Mouse (Mus musculus) forebrain, embryonic 11.5 days (tissue): ENCODE results near the gene Chst14. TPM values are rescaled to one million over a fixed set of nuclear protein-coding genes. Genes with fewer than 3 reads are reported as not detected.

Source experiments
- ATAC-seq: fragments of 200-750 bp; cut with Nextera tagmentation; replicated peaks from 2 replicates; pipeline ENCODE4 v1.8.0; 2017; ENCODE audit warnings: moderate TSS enrichment; ENCODE audit not compliant: low FRiP score
- DNase-seq: peaks from one replicate; pipeline ENCODE4 v3.0.0-alpha.2; 2017; ENCODE audit warnings: low spot score
- H3K27ac ChIP-seq: fragments of 300-500 bp; sonication (generic); 2 replicates; pipeline ENCODE4 v1.5.1; 2014; ENCODE audit warnings: low read depth, low read length
- H3K27me3 ChIP-seq: fragments of 300-500 bp; sonication (generic); 2 replicates; pipeline ENCODE4 v1.6.1; 2014; ENCODE audit warnings: mild to moderate bottlenecking, low read length, mixed read lengths; ENCODE audit not compliant: control insufficient read depth, insufficient read depth
- H3K36me3 ChIP-seq: fragments of 300-500 bp; sonication (generic); 2 replicates; pipeline ENCODE4 v1.6.1; 2014; ENCODE audit warnings: mild to moderate bottlenecking, low read length, moderate library complexity, mixed read lengths; ENCODE audit not compliant: control insufficient read depth, insufficient read depth
- H3K4me1 ChIP-seq: fragments of 300-500 bp; sonication (generic); replicated peaks from 2 replicates; pipeline ENCODE4 v1.6.1; 2014; ENCODE audit warnings: low read length, mixed read lengths; ENCODE audit not compliant: control insufficient read depth, insufficient read depth
- H3K4me2 ChIP-seq: fragments of 300-500 bp; sonication (generic); 2 replicates; pipeline ENCODE4 v1.6.1; 2014; ENCODE audit warnings: low read depth, mild to moderate bottlenecking, low read length, moderate library complexity, mixed read lengths; ENCODE audit not compliant: severe bottlenecking
- H3K4me3 ChIP-seq: fragments of 300-500 bp; sonication (generic); 2 replicates; pipeline ENCODE4 v1.5.1; 2014; ENCODE audit warnings: low read depth, low read length
- H3K9ac ChIP-seq: fragments of 300-500 bp; sonication (generic); 2 replicates; pipeline ENCODE4 v1.6.1; 2014; ENCODE audit warnings: low read length
- H3K9me3 ChIP-seq: fragments of 300-500 bp; sonication (generic); 2 replicates; pipeline ENCODE4 v1.6.1; 2016; ENCODE audit warnings: low read length, mixed read lengths; ENCODE audit not compliant: control insufficient read depth
- WGBS: fragments of 180-500 bp; shearing (Covaris S2); extraction: QIAGEN DNeasy Blood & Tissue Kit; methylation state at CpG from one replicate; pipeline ENCODE4 v1.1.7; 2014; 5-methylcytosine and 5-hydroxymethylcytosine counted together
- polyA plus RNA-seq: library from polyadenylated mRNA; unstranded; fragments of >200 nt; fragmentation: Nextera tagmentation; extraction: Ambion mirVana; gene quantifications from 2 replicates; pipeline ENCODE4 v1.2.1, GENCODE M21; 2014

Chst14 gene
- polyA plus RNA-seq, 1 experiment from 2014 or later = 15.7 TPM

DNA sequence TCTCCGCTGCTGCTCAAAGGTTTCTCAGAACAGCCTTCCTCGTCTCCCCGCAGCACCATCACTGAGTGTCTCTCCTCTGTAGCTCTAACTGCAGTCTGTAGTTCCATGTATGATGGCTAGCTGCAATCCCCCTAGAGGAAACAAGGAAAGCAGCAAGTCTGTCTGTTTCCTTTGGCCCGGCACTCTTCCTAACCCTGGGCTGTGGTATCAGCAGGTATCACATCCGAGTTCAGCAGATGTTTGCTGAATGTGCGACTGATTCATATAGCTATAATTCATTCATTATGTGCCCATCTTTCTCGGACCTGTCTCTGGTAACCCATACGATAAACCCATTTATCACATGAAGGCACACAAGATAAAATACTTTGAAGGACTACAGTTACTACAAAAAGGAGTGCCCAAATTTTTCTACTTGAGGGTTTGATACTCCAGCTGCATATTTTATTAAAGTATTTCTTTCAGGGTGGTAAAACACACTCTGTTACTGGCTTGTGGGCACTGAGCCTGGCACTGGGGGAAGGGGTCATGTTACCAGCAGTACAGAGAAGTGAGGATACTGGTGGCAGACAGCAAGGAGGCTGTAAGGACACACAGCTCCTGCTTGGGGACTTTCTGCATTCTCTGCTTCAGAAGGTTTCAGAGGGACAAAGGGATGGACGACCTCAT is 36.8 kb downstream of the Chst14 start:
- ATAC-seq = no peak
- Histone ChIP-seq H3K36me3 (no peaks in the 10 kb centered on the region), H3K4me2 (no peak overlapping the region), H3K9me3 (no peaks in the 10 kb centered on the region), H3K4me1 (no peaks in the 10 kb centered on the region), H3K4me3 (no peak overlapping the region), H3K27ac (no peak overlapping the region), H3K27me3 (no peaks in the 10 kb centered on the region), H3K9ac (no peak overlapping the region)
- no peak for DNase-seq
- WGBS = 70% methylated on average over 9 of the region's 9 CpGs

DNA sequence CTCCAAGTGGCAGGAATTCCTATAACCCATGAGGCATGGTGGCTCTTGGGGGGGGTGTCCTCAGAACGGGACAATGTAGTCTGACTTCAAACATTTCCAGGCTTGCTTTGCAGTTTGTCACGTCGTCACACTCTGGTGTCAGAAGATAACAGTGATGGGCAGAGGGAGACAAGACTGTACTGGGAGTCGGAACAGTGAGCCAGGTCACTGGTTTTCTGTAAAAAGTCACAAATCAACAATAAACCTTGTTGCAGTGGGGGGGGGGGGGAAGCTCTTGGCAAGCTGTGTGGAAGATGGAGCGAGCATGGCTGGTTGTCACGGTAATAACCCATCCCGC is 37.3 kb downstream of the Chst14 start:
- Histone ChIP-seq H3K4me1 (no peaks in the 10 kb centered on the region), H3K9ac (no peak overlapping the region), H3K4me3 (no peak overlapping the region), H3K36me3 (no peaks in the 10 kb centered on the region), H3K27ac (no peak overlapping the region), H3K4me2 (no peak overlapping the region), H3K9me3 (no peaks in the 10 kb centered on the region), H3K27me3 (no peaks in the 10 kb centered on the region)
- no peak for DNase-seq
- no peak for ATAC-seq
- 83% methylated on average over 7 of the region's 7 CpGs for WGBS

DNA sequence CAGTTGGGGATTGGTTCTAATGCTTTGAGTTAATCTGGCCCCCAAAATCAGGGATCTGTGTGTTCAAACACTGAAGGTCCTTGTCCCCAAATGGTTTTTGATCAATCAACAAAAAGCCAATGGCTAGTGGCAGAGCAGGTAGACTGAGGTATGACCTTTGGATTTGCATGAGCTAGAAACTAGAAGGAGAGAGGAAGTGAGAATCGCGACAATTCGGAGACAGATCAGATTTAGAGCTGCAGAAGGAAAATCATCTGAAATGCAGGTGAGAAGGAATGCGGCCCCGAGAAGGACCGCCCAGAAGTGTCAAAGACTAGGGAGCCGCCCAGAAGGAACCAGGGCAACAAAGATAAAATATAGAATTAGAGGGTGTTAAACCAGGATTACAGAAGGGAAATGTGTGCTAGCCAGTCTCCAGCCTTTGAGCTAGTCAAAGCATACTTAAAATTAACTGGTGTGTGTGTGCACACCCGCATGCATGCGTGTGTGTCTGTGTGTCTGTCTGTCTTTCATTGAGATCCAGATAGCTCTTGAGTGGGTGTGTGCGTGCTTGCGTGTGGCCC is 43.4 kb downstream of the Chst14 start:
- Histone ChIP-seq H3K9ac (no peak overlapping the region), H3K4me3 (no peak overlapping the region), H3K27me3 (peaks cover 17% of the 10 kb centered on the region), H3K36me3 (no peaks in the 10 kb centered on the region), H3K4me1 (no peaks in the 10 kb centered on the region), H3K27ac (no peak overlapping the region), H3K9me3 (no peaks in the 10 kb centered on the region), H3K4me2 (no peak overlapping the region)
- DNase-seq = no peak
- no peak for ATAC-seq
- WGBS = 85% methylated on average over 11 of the region's 11 CpGs

DNA sequence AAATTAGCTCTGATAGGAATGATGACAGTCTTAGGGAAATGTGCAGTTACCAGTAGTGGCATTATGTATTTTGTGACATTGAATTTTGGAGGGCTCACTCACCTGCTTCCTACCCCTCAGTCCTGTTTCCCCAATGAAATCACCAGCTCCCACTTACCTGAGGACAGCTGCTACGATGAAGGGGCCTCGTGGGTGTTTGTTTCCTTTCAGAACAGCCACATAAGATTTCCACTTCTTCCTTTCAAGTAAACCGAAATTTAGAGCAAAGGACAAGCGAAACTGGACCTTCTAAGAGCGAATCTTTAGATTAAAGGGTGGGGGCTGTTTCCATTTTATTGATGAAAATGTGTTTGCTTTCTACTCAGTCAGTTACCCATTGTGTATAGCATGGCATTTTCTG is 45.8 kb downstream of the Chst14 start:
- H3K4me1 ChIP-seq = peaks cover 3% of the 10 kb centered on the region; the same call in 1 of the 2 replicates
- no peaks in the 10 kb centered on the region for H3K9me3 ChIP-seq
- 82% methylated on average over 5 of the region's 5 CpGs for WGBS
- H3K4me3 ChIP-seq = no peak overlapping the region
- H3K9ac ChIP-seq = no peak overlapping the region
- no peak overlapping the region for H3K4me2 ChIP-seq
- no peak overlapping the region for H3K27ac ChIP-seq
- peaks cover 32% of the 10 kb centered on the region for H3K27me3 ChIP-seq
- ATAC-seq = no peak
- DNase-seq = no peak
- no peaks in the 10 kb centered on the region for H3K36me3 ChIP-seq

DNA sequence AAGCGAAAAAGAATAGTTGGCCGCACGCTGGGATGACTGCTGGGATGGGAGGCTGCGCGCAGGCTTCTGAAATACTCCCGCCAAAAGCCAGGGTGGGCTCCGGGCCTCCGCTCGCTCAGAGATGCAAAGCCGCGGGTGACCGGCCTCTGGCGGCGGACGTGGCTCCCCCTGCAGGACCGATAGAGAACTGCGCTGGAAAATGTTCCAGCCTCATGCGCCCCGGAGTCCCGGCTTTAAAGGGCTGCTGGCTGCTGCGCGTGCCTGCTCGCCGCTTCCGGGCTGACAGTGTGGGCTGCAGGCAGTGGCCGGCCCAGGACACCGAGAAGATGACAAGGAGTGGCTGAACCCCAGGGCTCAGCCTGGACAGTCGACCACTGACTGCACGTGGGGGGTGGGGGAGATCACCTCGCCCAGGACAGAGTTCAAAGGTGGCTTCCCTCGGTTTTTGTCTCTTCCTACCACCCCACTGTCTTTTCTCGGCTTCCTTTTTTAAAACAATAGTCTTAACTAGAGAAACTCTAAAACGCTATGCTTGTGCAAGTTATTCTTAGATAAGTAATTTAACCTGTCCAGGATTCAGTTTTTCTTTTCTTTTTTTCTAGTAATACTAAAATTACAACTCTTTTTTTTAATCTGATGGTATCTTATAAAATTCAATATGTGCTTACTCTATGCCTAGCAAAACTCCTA is 46.5 kb downstream of the Chst14 start:
- peaks cover 3% of the 10 kb centered on the region; the same call in 1 of the 2 replicates for H3K4me1 ChIP-seq
- H3K27ac ChIP-seq = no peak overlapping the region
- WGBS = 2% methylated on average over 33 of the region's 33 CpGs
- DNase-seq (peak; percentile 96), ATAC-seq (peak; percentile 88)
- H3K36me3 ChIP-seq = no peaks in the 10 kb centered on the region
- H3K9ac ChIP-seq = peak overlapping the region; percentile 12; the same call in 1 of the 2 replicates
- no peaks in the 10 kb centered on the region for H3K9me3 ChIP-seq
- peak overlapping the region; percentile 17 for H3K4me3 ChIP-seq
- H3K27me3 ChIP-seq = peaks cover 40% of the 10 kb centered on the region
- H3K4me2 ChIP-seq = peak overlapping the region; percentile 61

DNA sequence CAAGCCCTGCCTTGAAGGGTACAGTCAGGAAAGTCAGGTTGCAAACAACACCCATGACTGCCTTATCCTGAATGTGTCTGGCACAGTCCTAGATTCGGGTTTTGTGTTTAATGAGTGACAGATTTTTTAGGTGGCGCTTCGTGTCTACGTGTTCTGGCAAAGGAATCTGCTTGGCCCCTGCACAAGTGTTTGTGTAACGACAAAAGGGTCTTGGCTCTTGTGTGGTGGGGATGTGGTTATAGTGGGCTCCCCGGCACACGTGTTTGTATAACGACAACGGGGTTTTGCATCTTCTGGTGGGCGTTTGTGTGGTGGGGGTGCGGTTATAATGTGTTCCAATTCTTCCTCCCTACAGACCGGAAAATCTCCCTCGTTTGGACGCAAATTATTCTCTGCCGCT is 49.6 kb downstream of the Chst14 start:
- no peak overlapping the region for H3K27ac ChIP-seq
- ATAC-seq (no peak), DNase-seq (no peak)

DNA sequence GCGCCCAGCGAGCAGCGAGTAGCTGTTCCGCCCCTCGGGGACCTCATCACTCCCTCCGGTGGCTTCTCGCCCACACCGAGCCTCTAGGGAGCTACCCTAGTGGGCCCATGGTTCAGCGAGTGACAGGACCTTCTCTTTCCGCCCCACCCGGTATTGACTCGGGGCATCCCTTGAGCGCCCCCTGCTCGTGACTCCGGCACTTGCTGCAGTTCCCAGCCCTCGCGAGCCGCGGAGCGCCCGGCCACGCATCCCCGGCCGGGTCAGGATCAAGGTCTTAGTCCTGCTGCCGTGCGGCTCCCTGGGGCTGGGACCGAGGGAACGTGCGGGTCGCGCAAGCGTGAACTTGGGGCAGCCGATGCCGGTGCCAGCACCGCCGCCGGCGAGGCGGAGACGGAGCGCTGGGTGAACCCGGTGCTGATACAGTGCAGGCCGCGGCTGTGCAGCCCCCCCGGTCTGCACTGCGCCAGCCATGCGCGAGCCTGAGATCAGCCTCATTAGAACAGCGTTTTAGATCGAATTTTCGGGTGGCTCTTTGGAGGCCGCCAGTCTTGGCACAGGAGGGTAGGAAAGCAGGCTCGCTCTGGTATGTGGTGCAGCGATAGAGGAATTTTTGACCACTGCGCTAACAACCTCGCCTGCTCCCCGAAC is 50.1 kb downstream of the Chst14 start:
- Histone ChIP-seq H3K36me3 (no peaks in the 10 kb centered on the region), H3K4me2 (peak overlapping the region; percentile 98), H3K9me3 (no peaks in the 10 kb centered on the region), H3K27ac (0 out of 2 replicates have a peak overlapping the region, but pooled peaks have one; percentile 3), H3K9ac (peak overlapping the region; percentile 77), H3K27me3 (peaks cover 42% of the 10 kb centered on the region), H3K4me3 (peak overlapping the region; percentile 57), H3K4me1 (peaks cover 3% of the 10 kb centered on the region; the same call in 1 of the 2 replicates)
- WGBS = 1% methylated on average over 57 of the region's 57 CpGs
- peak; percentile 92 for DNase-seq
- peak; percentile 65 for ATAC-seq

More for the DNA sequence above, 49.6 kb downstream of the Chst14 start:
- H3K27me3 ChIP-seq = peaks cover 42% of the 10 kb centered on the region
- H3K9me3 ChIP-seq = no peaks in the 10 kb centered on the region
- H3K4me1 ChIP-seq = peaks cover 3% of the 10 kb centered on the region; the same call in 1 of the 2 replicates
- H3K4me2 ChIP-seq = peak overlapping the region; percentile 98
- peak overlapping the region; percentile 77 for H3K9ac ChIP-seq
- peak overlapping the region; percentile 57 for H3K4me3 ChIP-seq
- 7% methylated on average over 15 of the region's 15 CpGs for WGBS
- H3K36me3 ChIP-seq = no peaks in the 10 kb centered on the region

DNA sequence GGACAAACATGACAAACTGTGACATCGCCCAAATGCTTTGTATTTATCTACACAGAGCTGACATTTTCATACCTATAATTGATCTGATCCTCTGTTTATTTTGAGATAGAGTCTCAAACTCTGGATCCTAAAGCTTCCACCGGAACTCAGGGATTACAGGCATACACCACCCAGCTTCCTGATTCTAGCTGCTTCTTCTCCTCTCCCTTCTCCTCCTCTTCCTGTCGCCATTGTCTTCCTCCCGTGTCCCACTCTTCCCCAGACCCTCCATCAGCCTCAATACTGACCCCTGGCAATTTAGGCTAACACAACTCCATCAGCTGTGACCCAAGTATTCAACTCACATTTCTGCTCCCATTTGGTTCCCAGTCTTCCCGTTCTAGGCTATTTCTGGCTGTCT is 50.6 kb downstream of the Chst14 start:
- Histone ChIP-seq H3K4me3 (peak overlapping the region; percentile 57), H3K27me3 (peaks cover 40% of the 10 kb centered on the region), H3K9me3 (no peaks in the 10 kb centered on the region), H3K4me2 (peak overlapping the region; percentile 98), H3K9ac (peak overlapping the region; percentile 77; the same call in 1 of the 2 replicates), H3K4me1 (peaks cover 3% of the 10 kb centered on the region; the same call in 1 of the 2 replicates), H3K36me3 (no peaks in the 10 kb centered on the region), H3K27ac (no peak overlapping the region)
- ATAC-seq (no peak), DNase-seq (no peak)
- WGBS = 15% methylated on average over 5 of the region's 5 CpGs
